Mouse (Mus musculus): ENCODE data around the gene Npr2.
A peak's percentile ranks its signal among the peaks of the same experiment; 100 is the strongest.

Gene Npr2

GRCm38 (mm10) chr4:43673703-43674102, 42.0 kb downstream of the Npr2 start:
- DNase-seq = no peak

DNA sequence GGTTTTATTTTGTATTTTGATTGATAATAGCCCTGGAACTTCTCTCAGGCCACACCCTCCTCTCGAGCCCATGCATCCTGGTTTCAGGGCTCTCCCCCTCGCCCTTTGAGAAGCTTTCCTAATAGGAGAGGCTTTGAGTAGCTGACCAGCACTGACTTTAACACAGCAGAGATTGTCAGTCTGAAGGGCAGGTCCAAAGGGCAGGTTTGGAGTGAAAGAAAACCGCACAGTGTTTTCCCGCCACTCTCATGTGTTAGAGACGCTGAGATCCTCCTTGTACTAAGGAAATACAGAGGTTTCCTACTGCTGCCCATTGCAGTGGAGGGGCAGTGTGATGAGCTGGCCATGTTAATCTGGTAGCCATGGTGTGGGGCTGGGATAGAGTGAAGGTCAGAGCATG, 43.2 kb downstream of the Npr2 start:
- DNase-seq = peak in 1 of 2 experiments; percentile 36

GRCm38 (mm10) chr4:43675608-43676007, 43.9 kb downstream of the Npr2 start:
- DNase-seq = no peak

GRCm38 (mm10) chr4:43678541-43678940, 46.8 kb downstream of the Npr2 start:
- no peak for DNase-seq

GRCm38 (mm10) chr4:43679416-43680043, 47.8 kb downstream of the Npr2 start:
- DNase-seq = peak in 1 of 2 experiments; percentile 21

DNA sequence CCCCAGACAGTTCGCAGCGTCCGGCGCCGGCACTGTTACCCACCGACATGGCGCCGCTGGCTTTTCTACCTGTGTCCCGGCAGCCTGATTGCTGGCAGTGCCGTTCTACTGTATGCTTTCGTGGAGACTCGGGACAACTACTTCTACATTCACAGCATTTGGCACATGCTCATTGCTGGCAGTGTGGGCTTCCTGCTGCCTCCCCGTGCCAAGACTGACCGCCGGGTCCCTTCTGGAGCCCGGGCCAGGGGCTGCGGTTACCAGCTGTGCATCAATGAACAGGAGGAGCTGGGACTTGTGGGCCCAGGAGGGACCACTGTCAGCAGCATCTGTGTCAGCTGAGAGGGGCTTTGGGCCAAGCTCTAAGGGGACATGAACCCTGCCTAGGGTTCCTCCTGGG, 58.3 kb downstream of the Npr2 start:
- DNase-seq = no peak

GRCm38 (mm10) chr4:43691026-43691425, 59.3 kb downstream of the Npr2 start:
- DNase-seq = no peak

DNA sequence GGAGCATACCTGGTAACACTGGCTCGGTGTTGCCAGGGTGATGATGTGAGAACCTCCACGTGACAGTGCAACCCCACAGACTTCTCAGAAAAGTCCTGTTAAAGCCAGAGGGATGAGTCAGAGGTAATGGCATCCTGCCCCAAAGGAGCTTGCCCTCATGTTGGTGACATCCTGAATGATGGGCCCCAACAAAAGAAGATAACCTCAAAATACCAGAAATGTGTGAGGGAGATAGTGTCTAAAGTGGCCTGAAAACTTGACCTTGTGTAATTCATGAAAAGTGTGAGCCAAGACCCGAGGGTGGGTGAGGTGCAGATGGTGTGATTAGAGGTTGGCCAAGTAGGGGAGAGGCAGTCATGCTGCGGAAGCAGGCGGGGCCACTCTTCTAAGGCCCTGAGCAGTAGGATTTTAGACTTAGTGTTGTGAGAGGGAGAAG, 62.1 kb downstream of the Npr2 start:
- no peak for DNase-seq

DNA sequence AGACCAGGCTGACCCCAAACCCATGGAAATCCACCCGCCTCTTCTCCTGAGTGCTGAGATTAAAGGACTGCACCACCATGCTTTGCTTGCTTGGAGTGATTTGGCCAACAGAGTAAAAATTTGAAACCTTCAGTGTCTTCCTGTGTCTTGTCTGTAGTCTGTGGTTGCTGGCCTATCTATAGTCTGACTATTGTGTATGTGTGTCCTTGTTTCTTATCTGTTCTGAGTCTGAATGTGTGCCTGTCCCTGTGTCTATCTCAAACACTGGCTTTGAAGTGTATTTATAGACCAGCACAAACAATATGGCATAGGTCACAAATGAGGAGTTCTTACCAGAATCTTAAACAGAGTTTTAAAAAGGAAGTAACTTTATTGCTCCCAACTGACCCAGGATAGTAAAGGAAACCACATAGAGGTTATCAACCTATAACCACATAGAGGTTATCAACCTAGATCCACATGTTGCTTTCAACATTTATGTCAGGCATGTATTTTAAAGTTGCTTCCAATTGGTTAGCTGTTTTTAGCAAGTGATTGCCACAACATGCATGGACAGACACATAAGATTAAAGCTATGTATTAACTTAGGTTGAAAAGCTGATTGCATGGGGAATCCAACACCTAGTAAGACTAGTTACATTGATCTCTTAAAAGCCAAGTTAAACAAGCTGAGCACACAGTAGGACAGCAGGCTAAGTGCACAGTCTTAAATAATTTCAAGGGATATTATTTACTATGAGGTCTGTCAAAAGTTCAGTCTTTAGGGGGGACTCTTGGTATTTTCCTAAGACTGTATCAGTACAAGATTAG, 62.9 kb downstream of the Npr2 start:
- no peak for DNase-seq

- DNase-seq = peak; percentile 47 to 60
These were observed 63.5 kb downstream of the Npr2 start for GRCm38 (mm10) chr4:43695249-43695671.

DNA sequence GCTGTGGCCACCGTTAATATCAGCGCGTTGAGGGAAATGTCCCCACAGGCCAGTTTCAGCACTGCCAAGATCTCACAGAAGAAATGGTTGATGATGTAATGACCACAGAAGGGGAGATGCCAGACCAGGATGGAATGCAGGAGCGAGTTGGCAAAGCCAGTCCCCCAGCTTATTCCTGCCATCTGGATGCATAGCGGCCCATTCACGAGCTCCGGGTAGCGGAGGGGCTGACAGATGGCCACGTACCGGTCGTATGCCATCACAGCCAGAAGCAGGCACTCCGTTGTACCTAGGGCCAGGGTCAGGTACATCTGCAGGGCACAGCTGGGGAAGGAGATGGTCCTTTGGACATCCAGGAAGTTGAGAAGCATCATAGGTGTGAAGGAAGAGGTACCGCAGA, 64.8 kb downstream of the Npr2 start:
- DNase-seq = no peak

GRCm38 (mm10) chr4:43700707-43701106, 69.0 kb downstream of the Npr2 start, which contains the start of gene Olfr70:
Gene Olfr70, minus strand, starts transcription at chr4:43700807.
- DNase-seq = no peak
